Mouse (Mus musculus) heart, embryonic 10.5 days (tissue): Measurements from ENCODE around the gene 3110082I17Rik. TPM values are rescaled to one million over a fixed set of nuclear protein-coding genes. Genes with fewer than 3 reads are reported as not detected.

Source experiments
- DNase-seq: peaks from one replicate; pipeline ENCODE4 v3.0.0-alpha.2; 2017; ENCODE audit warnings: low spot score
- H3K27ac ChIP-seq: fragments of 300-500 bp; sonication (generic); 2 replicates; pipeline ENCODE4 v1.5.1; 2016; ENCODE audit warnings: mild to moderate bottlenecking
- H3K27me3 ChIP-seq: fragments of 300-500 bp; sonication (generic); 2 replicates; pipeline ENCODE4 v1.6.1; 2016; ENCODE audit warnings: mild to moderate bottlenecking; ENCODE audit not compliant: poor library complexity, insufficient read depth, severe bottlenecking
- H3K36me3 ChIP-seq: fragments of 300-500 bp; sonication (generic); 2 replicates; pipeline ENCODE4 v1.6.1; 2016; ENCODE audit warnings: mild to moderate bottlenecking, moderate library complexity
- H3K4me1 ChIP-seq: fragments of 300-500 bp; sonication (generic); 2 replicates; pipeline ENCODE4 v1.6.1; 2016; ENCODE audit warnings: mild to moderate bottlenecking
- H3K4me3 ChIP-seq: fragments of 300-500 bp; sonication (generic); 2 replicates; pipeline ENCODE4 v1.5.1; 2016; ENCODE audit warnings: mild to moderate bottlenecking, moderate library complexity
- H3K9me3 ChIP-seq: fragments of 300-500 bp; sonication (generic); 2 replicates; pipeline ENCODE4 v1.6.1; 2016; ENCODE audit warnings: mild to moderate bottlenecking, moderate library complexity
- WGBS: fragments of 180-500 bp; shearing (Covaris S2); methylation state at CpG from one replicate; pipeline ENCODE4 v1.1.7; 2016; 5-methylcytosine and 5-hydroxymethylcytosine counted together
- polyA plus RNA-seq: library from polyadenylated mRNA; unstranded; fragments of >200 nt; fragmentation: Nextera tagmentation; extraction: Ambion mirVana; gene quantifications from 2 replicates; pipeline ENCODE4 v1.2.1, GENCODE M21; 2016

The 3110082I17Rik gene
- polyA plus RNA-seq, 1 experiment from 2014 or later, result 40.9 TPM

GRCm38 (mm10) chr5:139364911-139365571, 95.3 kb downstream of the 3110082I17Rik start:
- Histone ChIP-seq H3K9me3 (no peaks in the 10 kb centered on the region), H3K27me3 (peaks cover 32% of the 10 kb centered on the region; the same call in 1 of the 2 replicates), H3K27ac (peak overlapping the region; percentile 75), H3K36me3 (0 out of 2 replicates have a peak, but pooled peaks cover 6% of the 10 kb centered on the region), H3K4me3 (0 out of 2 replicates have a peak overlapping the region, but pooled peaks have one; percentile 12), H3K4me1 (peaks cover 34% of the 10 kb centered on the region)
- no peak for DNase-seq
- WGBS, result 46% methylated on average over 5 of the region's 5 CpGs

- H3K4me3 ChIP-seq, result peak overlapping the region; percentile 12; the same call in 1 of the 2 replicates
- peak overlapping the region; percentile 75 for H3K27ac ChIP-seq
- H3K27me3 ChIP-seq, result peaks cover 32% of the 10 kb centered on the region; the same call in 1 of the 2 replicates
- H3K4me1 ChIP-seq, result peaks cover 28% of the 10 kb centered on the region
- peak; percentile 90 for DNase-seq
- no peaks in the 10 kb centered on the region for H3K9me3 ChIP-seq
- 0 out of 2 replicates have a peak, but pooled peaks cover 6% of the 10 kb centered on the region for H3K36me3 ChIP-seq
- 25% methylated on average over 12 of the region's 12 CpGs for WGBS
Measured at GRCm38 (mm10) chr5:139364260-139364910, 95.9 kb downstream of the 3110082I17Rik start.

GRCm38 (mm10) chr5:139363858-139364257, 96.5 kb downstream of the 3110082I17Rik start:
- peaks cover 32% of the 10 kb centered on the region; the same call in 1 of the 2 replicates for H3K27me3 ChIP-seq
- WGBS, result 69% methylated on average over 7 of the region's 7 CpGs
- 0 out of 2 replicates have a peak overlapping the region, but pooled peaks have one; percentile 12 for H3K4me3 ChIP-seq

DNA sequence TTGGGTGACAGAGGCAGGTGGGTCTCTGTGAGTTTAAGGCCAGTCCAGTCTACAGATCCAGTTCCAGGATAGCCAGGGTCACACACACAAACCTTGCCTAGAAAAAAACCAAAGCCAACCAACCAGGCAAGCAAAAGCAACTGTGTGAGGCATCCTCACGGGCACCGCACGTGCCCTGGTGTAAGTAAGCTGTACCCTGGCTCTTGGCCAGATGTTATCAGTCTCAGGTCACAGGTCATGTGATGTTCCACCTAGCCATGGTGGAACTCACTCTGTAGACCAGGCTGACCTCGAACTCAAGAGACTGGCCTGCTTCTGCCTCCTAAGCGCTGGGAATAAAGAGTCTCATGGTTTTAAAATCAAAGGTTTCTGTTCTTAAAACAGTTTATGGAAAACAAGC, 101.1 kb downstream of the 3110082I17Rik start:
- 92% methylated on average over 5 of the region's 5 CpGs for WGBS
- Histone ChIP-seq H3K27me3 (peaks cover 44% of the 10 kb centered on the region), H3K27ac (no peak overlapping the region), H3K36me3 (0 out of 2 replicates have a peak, but pooled peaks cover 6% of the 10 kb centered on the region), H3K9me3 (no peaks in the 10 kb centered on the region), H3K4me1 (peaks cover 24% of the 10 kb centered on the region), H3K4me3 (no peak overlapping the region)
- no peak for DNase-seq

More at GRCm38 (mm10) chr5:139363858-139364257, 96.5 kb downstream of the 3110082I17Rik start:
- 0 out of 2 replicates have a peak, but pooled peaks cover 6% of the 10 kb centered on the region for H3K36me3 ChIP-seq
- H3K27ac ChIP-seq, result peak overlapping the region; percentile 75; the same call in 1 of the 2 replicates
- no peak for DNase-seq
- H3K4me1 ChIP-seq, result peaks cover 29% of the 10 kb centered on the region
- no peaks in the 10 kb centered on the region for H3K9me3 ChIP-seq

GRCm38 (mm10) chr5:139358653-139359052, 101.7 kb downstream of the 3110082I17Rik start:
- H3K9me3 ChIP-seq, result no peaks in the 10 kb centered on the region
- peaks cover 19% of the 10 kb centered on the region for H3K4me1 ChIP-seq
- peak; percentile 78 for DNase-seq
- peaks cover 47% of the 10 kb centered on the region for H3K27me3 ChIP-seq
- 0 out of 2 replicates have a peak, but pooled peaks cover 6% of the 10 kb centered on the region for H3K36me3 ChIP-seq
- 28% methylated on average over 2 of the region's 2 CpGs for WGBS
- H3K4me3 ChIP-seq, result no peak overlapping the region
- no peak overlapping the region for H3K27ac ChIP-seq

DNA sequence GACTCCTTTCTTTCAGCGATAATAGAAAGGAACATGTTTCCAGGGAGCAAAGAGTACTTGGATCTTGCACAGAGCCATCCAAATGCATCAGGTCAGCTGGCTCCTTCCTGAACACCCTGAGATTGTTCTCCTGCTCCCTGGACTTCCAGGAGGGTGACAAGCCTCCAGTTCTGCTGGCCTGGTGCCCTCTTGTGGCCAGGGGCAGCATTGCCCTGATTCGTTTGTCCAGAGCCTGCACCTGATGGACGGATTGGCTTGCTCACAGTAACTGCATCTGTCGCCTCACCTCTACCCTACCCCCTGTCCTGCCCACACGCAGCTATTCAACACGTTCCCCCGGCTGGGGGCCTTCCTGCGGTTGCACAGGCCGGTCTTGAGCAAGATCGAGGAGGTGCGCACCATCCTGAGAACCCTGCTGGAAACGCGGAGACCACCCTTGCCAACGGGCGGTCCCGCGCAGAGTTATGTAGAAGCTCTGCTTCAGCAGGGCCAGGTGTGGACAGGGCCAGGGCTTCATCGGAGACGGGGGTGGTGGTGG, 105.0 kb downstream of the 3110082I17Rik start:
- Histone ChIP-seq H3K27me3 (peaks cover 53% of the 10 kb centered on the region), H3K9me3 (no peaks in the 10 kb centered on the region), H3K4me1 (peaks cover 33% of the 10 kb centered on the region), H3K4me3 (no peak overlapping the region), H3K36me3 (no peaks in the 10 kb centered on the region), H3K27ac (no peak overlapping the region)
- DNase-seq, result peak; percentile 87
- WGBS, result 36% methylated on average over 19 of the region's 19 CpGs

DNA sequence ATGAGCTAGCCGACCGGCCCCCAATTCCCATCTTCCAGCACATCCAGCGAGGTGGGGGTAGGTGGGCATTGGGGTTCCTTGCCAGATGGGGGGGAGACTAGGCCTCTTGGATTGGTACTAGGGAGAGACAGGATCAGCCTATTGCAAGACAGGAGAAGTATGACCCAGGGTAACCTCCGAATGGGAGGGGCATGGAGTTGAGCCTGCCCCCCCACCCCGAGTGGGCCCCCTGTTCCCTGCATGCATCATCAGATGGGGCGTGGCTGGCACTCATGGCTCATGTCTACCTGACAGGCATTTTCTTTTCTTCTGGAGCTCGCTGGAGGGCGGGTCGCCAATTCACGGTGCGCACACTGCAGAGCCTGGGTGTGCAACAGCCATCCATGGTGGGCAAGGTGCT, 106.4 kb downstream of the 3110082I17Rik start:
- Histone ChIP-seq H3K36me3 (no peaks in the 10 kb centered on the region), H3K27ac (no peak overlapping the region), H3K27me3 (peaks cover 64% of the 10 kb centered on the region), H3K4me1 (peaks cover 30% of the 10 kb centered on the region), H3K9me3 (no peaks in the 10 kb centered on the region), H3K4me3 (no peak overlapping the region)
- no peak for DNase-seq
- 82% methylated on average over 11 of the region's 11 CpGs for WGBS

- H3K27ac ChIP-seq, result no peak overlapping the region
- H3K4me3 ChIP-seq, result no peak overlapping the region
- H3K36me3 ChIP-seq, result no peaks in the 10 kb centered on the region
- no peaks in the 10 kb centered on the region for H3K9me3 ChIP-seq
- DNase-seq, result no peak
- peaks cover 69% of the 10 kb centered on the region for H3K27me3 ChIP-seq
- peaks cover 25% of the 10 kb centered on the region for H3K4me1 ChIP-seq
- 57% methylated on average over 10 of the region's 10 CpGs for WGBS
Measured at GRCm38 (mm10) chr5:139353496-139353895, 106.8 kb downstream of the 3110082I17Rik start.

DNA sequence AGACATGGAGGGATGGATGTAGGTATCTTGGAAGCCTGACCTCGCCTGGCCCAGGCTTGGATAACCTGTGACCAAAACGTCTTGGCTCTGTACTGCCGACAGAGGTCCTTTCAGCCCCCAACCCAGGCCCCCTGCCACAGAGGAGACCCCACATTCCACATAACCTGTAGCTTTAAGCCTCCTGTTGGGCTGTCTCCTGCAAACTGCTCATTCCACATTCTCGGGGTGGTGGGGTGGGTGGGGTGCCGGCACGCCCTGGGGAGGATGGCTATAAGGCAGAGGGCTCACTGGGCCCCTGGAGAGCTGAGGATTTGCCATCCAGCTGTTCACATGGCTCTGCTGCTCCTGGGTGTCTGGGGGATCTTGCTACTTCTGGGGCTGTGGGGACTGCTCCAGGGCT, 108.0 kb downstream of the 3110082I17Rik start, which contains the start of gene Cyp2w1:
Gene Cyp2w1 (plus strand): TSS at position 301 of the 400 bp plus-strand sequence.
- 0 out of 2 replicates have a peak within 1 kb of the TSS, but pooled peaks have one; percentile 6 for H3K27ac ChIP-seq
- no peak within 1 kb of the TSS for H3K4me3 ChIP-seq
- DNase-seq, result no peak
- peaks cover 22% of the 10 kb centered on the region for H3K4me1 ChIP-seq
- H3K36me3 ChIP-seq, result no peaks in the 10 kb centered on the region
- no peaks in the 10 kb centered on the region for H3K9me3 ChIP-seq
- H3K27me3 ChIP-seq, result peaks cover 76% of the 10 kb centered on the region
- 61% methylated on average over 6 of the region's 6 CpGs for WGBS

- Histone ChIP-seq H3K4me3 (no peak overlapping the region), H3K4me1 (peaks cover 17% of the 10 kb centered on the region), H3K27me3 (peaks cover 75% of the 10 kb centered on the region), H3K9me3 (no peaks in the 10 kb centered on the region), H3K27ac (0 out of 2 replicates have a peak overlapping the region, but pooled peaks have one; percentile 6), H3K36me3 (no peaks in the 10 kb centered on the region)
- DNase-seq, result no peak
- 29% methylated on average over 8 of the region's 8 CpGs for WGBS
Measured at GRCm38 (mm10) chr5:139351628-139352027, 108.7 kb downstream of the 3110082I17Rik start.

GRCm38 (mm10) chr5:139351134-139351533, 109.2 kb downstream of the 3110082I17Rik start, which contains the start of gene Cox19:
Gene Cox19 (minus strand): TSS chr5:139351418.
- 41% methylated on average over 5 of the region's 5 CpGs for WGBS

DNA sequence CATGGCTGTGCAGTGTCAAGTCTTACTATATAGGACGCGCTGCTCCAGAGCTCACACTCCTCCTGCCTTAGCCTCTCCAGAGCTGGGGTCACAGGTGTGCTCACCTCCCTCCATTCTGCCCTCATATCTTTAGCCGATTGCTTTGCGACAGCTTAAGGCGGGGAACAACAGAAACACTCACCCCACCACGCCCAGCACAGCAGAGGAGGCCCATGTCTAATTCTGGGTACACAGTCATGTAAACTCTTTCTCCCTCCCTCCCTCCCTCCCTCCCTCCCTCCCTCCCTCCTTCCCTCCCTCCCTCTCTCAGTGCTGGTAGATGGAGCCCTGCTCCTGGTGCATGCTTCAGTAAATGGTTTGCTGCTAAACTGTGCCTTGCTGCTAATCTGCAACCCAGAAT, 110.6 kb downstream of the 3110082I17Rik start:
- WGBS, result 72% methylated on average over 6 of the region's 6 CpGs
- peaks cover 67% of the 10 kb centered on the region for H3K27me3 ChIP-seq
- H3K4me1 ChIP-seq, result peaks cover 26% of the 10 kb centered on the region
- no peak overlapping the region for H3K27ac ChIP-seq
- H3K9me3 ChIP-seq, result no peaks in the 10 kb centered on the region
- H3K36me3 ChIP-seq, result no peaks in the 10 kb centered on the region
- DNase-seq, result no peak
- H3K4me3 ChIP-seq, result no peak overlapping the region

More at GRCm38 (mm10) chr5:139351134-139351533, 109.2 kb downstream of the 3110082I17Rik start, which contains the start of gene Cox19:
- Histone ChIP-seq H3K27ac (0 out of 2 replicates have a peak within 1 kb of the TSS, but pooled peaks have one; percentile 6), H3K9me3 (no peaks in the 10 kb centered on the region), H3K27me3 (peaks cover 75% of the 10 kb centered on the region), H3K36me3 (no peaks in the 10 kb centered on the region), H3K4me3 (no peak within 1 kb of the TSS), H3K4me1 (peaks cover 19% of the 10 kb centered on the region)
- DNase-seq, result no peak
